Mouse (Mus musculus) telencephalon, adult 2 months (tissue): ENCODE results near the gene Abca3.
A peak's percentile ranks its signal among the peaks of the same experiment; 100 is the strongest.
"Not testable (repeated sequence)": the region's sequence is repeated elsewhere in the genome, so short reads cannot be mapped to it uniquely, and the experiment has no call there.

Experiments used
- DNase-seq: peaks from one replicate; pipeline ENCODE4 v3.0.0-alpha.2; 2011; ENCODE audit warnings: low read depth, low spot score

Abca3 gene

GRCm38 (mm10) chr17:24441148-24441547 lies 89.4 kb downstream of the Abca3 start:
- DNase-seq = no peak

DNA sequence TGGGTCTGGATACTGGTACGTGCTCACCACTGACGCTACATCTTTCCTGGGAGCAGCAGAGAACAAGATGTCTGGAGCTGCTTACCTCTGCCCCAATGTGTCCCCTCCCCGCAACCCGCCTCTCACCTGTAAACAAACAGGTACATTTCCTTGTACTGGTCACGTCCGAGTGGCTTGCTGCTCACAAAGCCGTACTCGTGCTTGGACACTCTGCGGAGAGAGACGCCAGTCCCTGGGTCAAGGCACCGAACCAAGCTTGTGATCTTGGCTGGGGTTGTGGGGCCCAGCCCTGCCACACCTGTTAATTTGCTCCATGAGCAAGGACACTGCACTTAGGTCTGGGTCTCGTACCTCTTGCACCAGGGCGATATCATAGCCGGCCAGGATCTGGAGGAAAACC lies 90.4 kb downstream of the Abca3 start:
- DNase-seq = no peak

GRCm38 (mm10) chr17:24442632-24443155 lies 90.9 kb downstream of the Abca3 start, which contains the start of gene Dnase1l2:
TSS of gene Dnase1l2 (minus strand) at chr17:24443105.
- DNase-seq = no peak

GRCm38 (mm10) chr17:24443409-24443808 lies 91.7 kb downstream of the Abca3 start:
- peak; percentile 23 for DNase-seq

DNA sequence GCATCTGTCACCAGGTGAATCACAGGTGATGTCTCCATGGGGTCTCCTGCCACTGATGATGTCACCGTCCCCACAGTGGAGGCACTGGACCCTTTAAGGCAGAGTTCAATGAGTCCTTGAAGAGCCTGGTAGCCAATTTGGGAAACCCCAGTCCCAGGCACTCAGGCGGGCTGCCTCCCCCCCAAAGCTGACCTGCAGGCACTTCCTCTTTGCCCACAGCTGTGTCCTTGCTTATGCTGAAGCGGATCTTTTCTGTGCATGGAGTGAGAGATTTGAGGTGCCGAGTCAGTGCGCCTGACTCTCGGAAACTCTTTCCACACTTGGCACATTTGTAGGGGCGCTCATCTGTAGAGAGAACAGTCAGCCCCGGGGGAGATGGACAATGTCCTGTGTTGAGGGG lies 94.8 kb downstream of the Abca3 start:
- no peak for DNase-seq

DNA sequence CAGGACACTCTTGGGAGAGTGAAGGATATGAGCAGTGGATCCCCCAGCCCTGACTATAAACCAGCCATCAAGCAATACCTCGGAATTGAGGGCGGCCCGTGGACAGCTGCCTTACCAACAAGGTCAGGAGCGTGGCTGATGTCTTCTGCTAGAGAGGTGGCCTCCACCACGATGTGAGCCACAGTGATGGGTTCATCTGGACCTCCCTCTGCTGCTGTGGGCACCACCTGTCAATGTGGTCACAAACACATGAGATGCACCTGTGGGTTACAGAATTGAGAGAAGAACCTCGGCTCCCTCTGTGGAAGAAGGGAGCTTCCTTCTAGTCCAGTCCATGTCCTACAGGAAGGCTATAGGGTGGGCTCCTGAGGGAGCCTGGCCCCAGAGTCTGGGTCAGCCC lies 97.8 kb downstream of the Abca3 start:
- DNase-seq = no peak

DNA sequence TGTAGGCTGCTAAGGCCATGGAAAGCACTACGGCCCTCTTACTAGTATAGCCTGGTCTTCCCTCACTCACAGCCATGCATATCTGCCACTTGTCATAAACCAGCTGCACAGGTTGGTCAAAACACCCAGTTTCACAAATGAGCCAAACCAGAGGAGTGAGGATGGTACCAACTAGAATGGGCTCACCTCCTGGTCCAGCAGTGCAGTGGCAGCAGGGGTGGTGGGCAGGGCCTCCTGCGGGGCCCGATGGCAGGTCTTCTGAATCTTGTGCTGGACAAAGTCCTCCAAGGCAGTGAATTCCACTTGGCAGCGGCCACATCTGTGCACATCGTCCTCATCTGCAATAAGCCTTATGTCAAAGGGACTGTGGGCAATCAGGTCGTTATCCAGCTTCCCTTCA lies 99.5 kb downstream of the Abca3 start:
- DNase-seq = no peak

DNA sequence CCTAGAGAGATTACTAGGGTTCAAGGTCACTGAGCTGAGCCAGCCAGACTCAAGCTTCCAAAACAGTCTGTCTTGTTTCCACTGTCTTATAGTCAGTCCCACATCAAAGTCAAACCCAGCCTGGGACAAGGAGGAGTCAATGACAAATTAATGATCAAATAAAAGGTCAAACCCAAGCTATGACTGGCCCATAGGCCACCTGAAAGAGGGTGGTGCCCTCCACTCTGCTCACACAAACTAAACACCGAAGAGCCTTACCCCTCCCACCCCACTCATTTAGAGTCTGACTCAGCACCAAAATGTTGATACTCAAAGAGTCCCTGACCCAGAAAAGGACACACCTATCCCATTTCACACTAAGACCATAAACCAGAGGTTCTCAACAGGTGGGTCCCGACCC lies 101.6 kb downstream of the Abca3 start:
- no peak for DNase-seq

- DNase-seq = no peak
Observed at GRCm38 (mm10) chr17:24454218-24454755, 102.5 kb downstream of the Abca3 start.

DNA sequence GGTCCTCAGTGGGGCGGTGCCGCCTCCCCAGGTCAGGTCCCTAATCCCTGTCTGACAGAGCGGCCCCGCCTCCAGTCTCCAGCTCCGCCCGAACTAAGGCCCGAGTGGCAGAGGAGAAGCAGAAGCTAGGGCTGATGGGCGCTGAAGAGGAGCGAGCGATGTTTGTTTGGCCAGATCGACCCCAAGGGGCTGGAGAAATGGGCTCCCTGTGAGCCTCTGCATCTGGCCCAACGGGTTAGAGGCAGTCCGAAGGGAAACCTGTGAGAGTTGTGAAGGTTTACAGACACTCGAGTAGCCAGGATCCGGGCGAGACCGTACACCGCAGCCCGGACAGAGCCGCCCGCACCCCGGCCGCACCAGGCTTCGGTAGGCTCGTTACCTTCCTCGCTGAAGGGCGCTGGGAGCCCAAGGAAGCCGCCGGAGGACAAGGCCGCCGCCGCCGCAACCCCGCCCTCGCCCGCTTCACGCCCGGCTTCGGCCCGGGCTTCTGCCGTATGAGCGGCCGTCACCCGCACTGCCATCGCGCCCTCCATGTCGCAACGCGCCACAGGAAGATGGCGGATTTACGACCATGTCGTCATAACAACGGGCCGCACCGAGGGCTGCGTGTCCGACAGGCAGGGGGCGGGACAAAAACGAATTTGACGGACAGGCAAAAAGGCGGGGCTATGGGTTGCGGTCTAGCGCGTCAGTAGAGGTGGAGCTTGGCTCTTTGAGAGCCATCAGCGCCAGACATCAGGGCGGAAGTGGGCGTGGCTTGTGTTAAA lies 103.2 kb downstream of the Abca3 start:
- DNase-seq = peak; percentile 99

DNA sequence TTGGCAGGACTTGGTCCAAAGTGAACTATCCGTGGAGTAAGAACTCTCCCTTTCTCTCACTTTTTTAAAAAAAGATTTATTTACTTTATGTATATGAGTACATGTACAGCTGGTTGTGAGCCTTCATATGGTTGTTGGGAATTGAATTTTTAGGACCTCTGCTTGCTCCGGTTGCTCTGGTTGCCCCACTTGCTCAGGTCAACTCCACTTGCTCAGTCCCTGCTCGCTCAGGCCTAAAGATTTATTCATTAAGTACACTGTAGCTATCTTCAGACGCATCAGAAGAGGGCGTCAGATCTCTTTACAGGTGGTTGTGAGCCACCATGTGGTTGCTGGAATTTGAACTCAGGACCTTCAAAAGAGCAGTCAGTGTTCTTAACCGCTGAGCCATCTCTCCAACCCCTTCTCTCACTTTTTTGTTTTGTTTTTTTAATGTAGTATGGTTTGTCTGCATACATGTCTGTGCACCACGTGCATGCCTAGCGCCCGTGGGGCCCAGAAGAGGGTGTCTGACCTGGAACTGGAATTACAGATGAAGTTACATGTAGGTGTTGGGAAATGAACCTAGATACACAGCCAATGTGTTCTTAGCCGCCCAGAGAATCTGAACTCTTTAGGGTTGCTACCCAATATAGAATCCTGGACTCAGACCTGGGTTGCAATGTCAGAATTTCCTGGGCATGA lies 103.9 kb downstream of the Abca3 start:
- not testable (repeated sequence) for DNase-seq
